Mouse (Mus musculus): ENCODE measurements around the gene Lrrc38.

DNA sequence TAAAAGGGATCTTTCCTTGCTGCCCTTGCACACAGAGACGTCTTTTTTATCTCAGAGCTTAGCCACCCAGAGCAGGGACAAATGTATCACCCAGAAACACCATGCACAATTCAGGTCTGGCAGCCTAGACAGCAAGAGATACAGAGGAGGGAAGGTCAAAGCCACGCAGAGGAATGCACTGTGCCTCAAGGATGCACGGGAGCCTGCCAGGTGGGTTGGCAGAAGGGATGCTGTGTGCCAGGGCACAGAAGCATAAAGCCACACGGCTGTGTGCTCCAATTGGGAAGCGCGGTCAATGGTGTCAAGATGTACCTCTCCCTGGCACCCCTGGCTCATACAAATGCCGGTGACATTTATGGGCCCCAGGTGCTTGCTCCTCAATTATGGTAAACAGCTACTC lies 8.1 kb upstream of the Lrrc38 start:
- TF ChIP-seq SMC3 (IDR thresholded peaks at IDR 0.05; ENCODE audit: low read depth, low read length) (no peak), CTCF (conservative IDR thresholded peaks at IDR 0.05 in 1 of 2, IDR thresholded peaks at IDR 0.05 in 1 of 2; ENCODE audit: low read depth in 2 of 2, low read length in 2 of 2) (no peak), EP300 (IDR thresholded peaks at IDR 0.05; ENCODE audit: low read length) (no peak), MAZ (IDR thresholded peaks at IDR 0.05; ENCODE audit: low read depth, low read length) (no peak), RCOR1 (conservative IDR thresholded peaks at IDR 0.05; ENCODE audit: low read depth, low read length) (no peak), POLR2A (IDR thresholded peaks at IDR 0.05; ENCODE audit: low read depth, low read length) (no peak), HCFC1 (IDR thresholded peaks at IDR 0.05; ENCODE audit: low read depth, low read length) (no peak), POLR2AphosphoS2 (IDR thresholded peaks at IDR 0.05; ENCODE audit: low read depth, low read length) (no peak), PAX5 (IDR thresholded peaks at IDR 0.05; ENCODE audit: low read length) (no peak), GABPA (IDR thresholded peaks at IDR 0.05; ENCODE audit: insufficient replicate concordance, low read depth, low read length) (no peak), E2F4 (IDR thresholded peaks at IDR 0.05; ENCODE audit: insufficient replicate concordance, low read depth, low read length) (no peak), MEF2A (IDR thresholded peaks at IDR 0.05; ENCODE audit: borderline replicate concordance, low read depth, low read length) (no peak), CHD1 (IDR thresholded peaks at IDR 0.05; ENCODE audit: low read depth, low read length) (no peak), TCF12 (IDR thresholded peaks at IDR 0.05; ENCODE audit: low read depth, low read length) (no peak)
